Mouse (Mus musculus): ENCODE data around the gene Prlr. TPM values are rescaled to one million over a fixed set of nuclear protein-coding genes. Genes with fewer than 3 reads are reported as not detected.

Prlr gene
- total and polyA plus RNA-seq, 2 experiments from 2014 or later: 2.4 to 3.4 TPM

- DNase-seq (ENCODE audit: low spot score): no peak
- Histone ChIP-seq H3K4me1 (ENCODE audit: insufficient read depth, low read length) (no peaks in the 10 kb centered on the region), H3K9ac (replicated peaks; ENCODE audit: low read length) (no peak overlapping the region), H3K4me2 (ENCODE audit: low read depth, low read length) (no peak overlapping the region), H3K36me3 (ENCODE audit: insufficient read depth, low read length) (no peaks in the 10 kb centered on the region), H3K27me3 (ENCODE audit: insufficient read depth, low read length) (no peaks in the 10 kb centered on the region), H3K9me3 (ENCODE audit: low read length) (no peaks in the 10 kb centered on the region), H3K27ac (no peak overlapping the region), H3K4me3 (ENCODE audit: low read length) (no peak overlapping the region)
- WGBS: 49% methylated on average over 1 of the region's 1 CpGs
- TF ChIP-seq CTCF (IDR thresholded peaks at IDR 0.05; ENCODE audit: low read depth): no peak
- ATAC-seq: peak; percentile 18; the same call in 1 of the 2 replicates
Measured at GRCm38 (mm10) chr15:10298058-10298457, 121.0 kb downstream of the Prlr start.

- Histone ChIP-seq H3K4me2 (ENCODE audit: low read depth, low read length) (no peak overlapping the region), H3K27ac (no peak overlapping the region), H3K9me3 (ENCODE audit: low read length) (no peaks in the 10 kb centered on the region), H3K4me3 (ENCODE audit: low read length) (no peak overlapping the region), H3K4me1 (ENCODE audit: insufficient read depth, low read length) (no peaks in the 10 kb centered on the region), H3K27me3 (ENCODE audit: insufficient read depth, low read length) (no peaks in the 10 kb centered on the region), H3K36me3 (ENCODE audit: insufficient read depth, low read length) (no peaks in the 10 kb centered on the region), H3K9ac (replicated peaks; ENCODE audit: low read length) (no peak overlapping the region)
- DNase-seq (ENCODE audit: low spot score) (no peak), ATAC-seq (no peak)
- 52% methylated on average over 3 of the region's 3 CpGs for WGBS
- no peak for TF ChIP-seq CTCF (IDR thresholded peaks at IDR 0.05; ENCODE audit: low read depth)
Measured at GRCm38 (mm10) chr15:10299467-10299866, 122.4 kb downstream of the Prlr start.

DNA sequence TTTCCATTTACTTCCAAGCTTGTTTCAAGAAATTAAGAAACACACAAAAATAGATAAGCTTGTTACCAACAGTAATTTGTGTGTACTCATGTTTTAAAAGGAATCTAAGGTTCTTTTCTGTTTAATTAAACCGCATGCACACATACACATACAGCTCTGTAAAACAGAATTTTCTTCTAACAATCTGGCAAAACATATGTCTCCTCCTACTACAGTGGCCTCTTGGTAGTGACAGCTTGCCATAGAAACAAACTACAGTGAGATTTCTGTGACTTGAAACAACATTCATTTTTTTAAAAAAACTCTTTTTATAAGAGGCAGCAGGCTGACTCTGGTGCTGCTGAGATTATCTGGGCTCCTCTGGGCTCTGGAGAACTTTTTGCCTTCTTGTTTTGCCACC lies 129.4 kb downstream of the Prlr start:
- Histone ChIP-seq H3K27ac (no peak overlapping the region), H3K27me3 (ENCODE audit: insufficient read depth, low read length) (no peaks in the 10 kb centered on the region), H3K4me1 (ENCODE audit: insufficient read depth, low read length) (no peaks in the 10 kb centered on the region), H3K9ac (replicated peaks; ENCODE audit: low read length) (no peak overlapping the region), H3K4me3 (ENCODE audit: low read length) (no peak overlapping the region), H3K36me3 (ENCODE audit: insufficient read depth, low read length) (no peaks in the 10 kb centered on the region), H3K9me3 (ENCODE audit: low read length) (no peaks in the 10 kb centered on the region), H3K4me2 (ENCODE audit: low read depth, low read length) (no peak overlapping the region)
- ATAC-seq (no peak), DNase-seq (ENCODE audit: low spot score) (no peak)
- TF ChIP-seq CTCF (IDR thresholded peaks at IDR 0.05; ENCODE audit: low read depth): no peak
- WGBS: 90% methylated on average over 1 of the region's 1 CpGs

DNA sequence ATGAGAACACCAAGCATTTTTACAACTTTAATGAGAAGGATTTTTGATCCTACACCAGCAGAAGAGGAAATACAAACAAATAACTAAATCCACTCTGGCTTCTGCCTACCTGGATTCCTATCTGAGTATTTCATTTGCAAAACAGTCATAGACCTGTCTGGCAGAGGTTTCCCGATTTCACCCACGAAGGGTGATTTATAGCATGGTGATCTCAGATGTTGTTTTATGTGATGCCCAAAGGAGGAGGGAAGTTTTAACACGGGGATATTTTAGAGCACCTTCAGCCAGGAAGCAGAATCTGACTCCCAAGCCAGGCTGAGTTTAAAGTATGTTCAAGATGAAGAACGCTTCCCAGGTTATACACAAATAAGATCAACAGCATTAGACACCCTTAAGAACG lies 134.8 kb downstream of the Prlr start:
- TF ChIP-seq CTCF (IDR thresholded peaks at IDR 0.05; ENCODE audit: low read depth): no peak
- H3K4me1 ChIP-seq (ENCODE audit: insufficient read depth, low read length): no peaks in the 10 kb centered on the region
- H3K36me3 ChIP-seq (ENCODE audit: insufficient read depth, low read length): no peaks in the 10 kb centered on the region
- WGBS: 83% methylated on average over 5 of the region's 5 CpGs
- DNase-seq (ENCODE audit: low spot score): no peak
- H3K9ac ChIP-seq (replicated peaks; ENCODE audit: low read length): no peak overlapping the region
- no peak overlapping the region for H3K4me2 ChIP-seq (ENCODE audit: low read depth, low read length)
- no peaks in the 10 kb centered on the region for H3K9me3 ChIP-seq (ENCODE audit: low read length)
- no peaks in the 10 kb centered on the region for H3K27me3 ChIP-seq (ENCODE audit: insufficient read depth, low read length)
- no peak for ATAC-seq
- H3K27ac ChIP-seq: no peak overlapping the region
- no peak overlapping the region for H3K4me3 ChIP-seq (ENCODE audit: low read length)

DNA sequence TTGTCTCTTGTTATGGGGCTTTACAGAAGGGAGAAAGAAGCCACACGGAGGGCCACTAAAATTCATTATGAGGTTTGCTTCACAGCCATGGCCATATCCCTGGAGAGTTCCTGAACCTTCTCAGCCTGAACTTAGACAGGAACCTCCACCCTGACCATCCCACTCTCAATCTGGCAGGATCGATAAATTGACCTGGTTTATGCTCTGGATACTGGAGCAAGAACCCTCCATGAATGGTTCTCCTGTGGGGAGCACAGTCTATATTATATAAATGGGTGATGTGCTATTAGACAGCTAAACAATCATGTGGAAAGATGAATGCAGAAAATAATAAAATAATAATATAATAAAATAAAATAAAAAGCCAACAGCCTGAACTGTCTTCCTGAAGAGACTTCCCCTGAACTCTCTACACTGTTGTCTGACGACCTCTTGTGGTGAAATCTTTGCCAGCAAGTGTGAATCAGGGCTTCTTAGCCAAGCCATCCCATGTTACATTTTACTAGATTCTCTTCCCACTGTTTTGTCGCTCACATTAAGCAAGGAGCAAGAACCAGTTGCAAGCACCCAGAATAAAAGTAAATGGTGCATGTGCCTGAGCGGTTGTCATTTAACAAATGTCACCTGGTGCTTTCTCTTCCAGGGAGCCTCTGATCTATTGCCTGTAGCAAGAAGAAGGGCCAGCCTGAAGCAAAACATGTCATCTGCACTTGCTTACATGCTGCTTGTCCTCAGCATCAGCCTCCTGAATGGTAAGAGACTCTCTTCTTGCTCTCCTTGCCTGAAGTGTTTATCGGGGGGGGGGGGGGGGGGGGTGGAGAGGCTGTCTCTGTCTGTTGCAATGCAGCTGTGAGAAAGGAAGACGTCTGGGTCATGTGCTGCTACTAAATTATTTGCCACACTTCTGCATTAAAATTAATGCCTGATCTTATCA lies 136.8 kb downstream of the Prlr start:
- Histone ChIP-seq H3K4me1 (ENCODE audit: insufficient read depth, low read length) (no peaks in the 10 kb centered on the region), H3K4me2 (ENCODE audit: low read depth, low read length) (no peak overlapping the region), H3K36me3 (ENCODE audit: insufficient read depth, low read length) (no peaks in the 10 kb centered on the region), H3K27me3 (ENCODE audit: insufficient read depth, low read length) (no peaks in the 10 kb centered on the region), H3K9me3 (ENCODE audit: low read length) (no peaks in the 10 kb centered on the region), H3K4me3 (ENCODE audit: low read length) (no peak overlapping the region), H3K9ac (replicated peaks; ENCODE audit: low read length) (no peak overlapping the region), H3K27ac (no peak overlapping the region)
- DNase-seq (ENCODE audit: low spot score) (peak; percentile 85), ATAC-seq (peak; percentile 91)
- peak; percentile 79 for TF ChIP-seq CTCF (IDR thresholded peaks at IDR 0.05; ENCODE audit: low read depth)
- WGBS: 55% methylated on average over 6 of the region's 7 CpGs

- no peak within 1 kb of the TSS for H3K27ac ChIP-seq
- H3K9me3 ChIP-seq (ENCODE audit: low read length): no peaks in the 10 kb centered on the region
- H3K4me3 ChIP-seq (ENCODE audit: low read length): no peak within 1 kb of the TSS
- TF ChIP-seq CTCF (IDR thresholded peaks at IDR 0.05; ENCODE audit: low read depth): no peak
- no peak within 1 kb of the TSS for H3K9ac ChIP-seq (replicated peaks; ENCODE audit: low read length)
- H3K4me2 ChIP-seq (ENCODE audit: low read depth, low read length): no peak within 1 kb of the TSS
- no peaks in the 10 kb centered on the region for H3K27me3 ChIP-seq (ENCODE audit: insufficient read depth, low read length)
- 93% methylated on average over 2 of the region's 2 CpGs for WGBS
- DNase-seq (ENCODE audit: low spot score) (no peak), ATAC-seq (no peak)
- no peaks in the 10 kb centered on the region for H3K36me3 ChIP-seq (ENCODE audit: insufficient read depth, low read length)
- H3K4me1 ChIP-seq (ENCODE audit: insufficient read depth, low read length): no peaks in the 10 kb centered on the region
Measured at GRCm38 (mm10) chr15:10325080-10325479, 148.0 kb downstream of the Prlr start, which contains the start of gene Gm21973. Gm21973 (plus strand) TSS chr15:10325380.

DNA sequence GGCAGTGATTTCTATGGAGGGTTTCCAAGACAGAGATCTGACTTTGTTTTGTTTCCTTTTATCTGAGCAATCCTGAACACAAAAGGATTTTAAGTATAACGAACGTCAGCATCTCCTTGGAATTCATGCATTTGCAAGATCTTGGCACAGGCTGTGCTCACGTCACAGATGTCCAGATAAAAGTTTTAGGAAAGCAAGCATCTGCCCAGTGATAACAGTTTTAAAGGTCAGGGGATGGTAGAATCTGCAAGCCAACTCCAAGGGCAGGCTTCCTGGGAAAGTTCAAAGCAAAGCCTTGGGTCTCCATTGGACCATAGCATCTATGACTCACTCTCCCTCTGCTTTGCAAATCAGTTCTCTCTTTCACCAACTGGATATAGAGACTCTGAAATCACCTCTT lies 153.6 kb downstream of the Prlr start:
- Histone ChIP-seq H3K27me3 (ENCODE audit: insufficient read depth, low read length) (no peaks in the 10 kb centered on the region), H3K36me3 (ENCODE audit: insufficient read depth, low read length) (no peaks in the 10 kb centered on the region), H3K4me2 (ENCODE audit: low read depth, low read length) (no peak overlapping the region), H3K9me3 (ENCODE audit: low read length) (no peaks in the 10 kb centered on the region), H3K4me3 (ENCODE audit: low read length) (no peak overlapping the region), H3K27ac (no peak overlapping the region), H3K4me1 (ENCODE audit: insufficient read depth, low read length) (no peaks in the 10 kb centered on the region), H3K9ac (replicated peaks; ENCODE audit: low read length) (no peak overlapping the region)
- TF ChIP-seq CTCF (IDR thresholded peaks at IDR 0.05; ENCODE audit: low read depth): no peak
- DNase-seq (ENCODE audit: low spot score) (no peak), ATAC-seq (no peak)
- 66% methylated on average over 3 of the region's 3 CpGs for WGBS

All from hindbrain, postnatal 0 days (tissue).